Mouse (Mus musculus) hematopoietic stem cell, adult 5-6 weeks (primary cell): ENCODE measurements around the gene Lrrk1. TPM values are rescaled to one million over a fixed set of nuclear protein-coding genes. Genes with fewer than 3 reads are reported as not detected.
A peak's percentile ranks its signal among the peaks of the same experiment; 100 is the strongest.

Source experiments
- ATAC-seq, 2 experiments: fragments of 125-278 bp in 1 of 2; replicated peaks in 1 of 2; 2 replicates each; pipeline ENCODE4 v1.8.0; 2016 to 2017; ENCODE audit warnings: inconsistent platforms in 2 of 2, mild to moderate bottlenecking in 2 of 2, moderate number of reproducible peaks in 2 of 2, low read depth in 1 of 2, moderate TSS enrichment in 1 of 2; ENCODE audit not compliant: low FRiP score in 2 of 2, poor library complexity in 2 of 2, severe bottlenecking in 2 of 2, insufficient read depth in 1 of 2, low TSS enrichment in 1 of 2
- total RNA-seq: library from RNA; stranded (forward); fragments of 172-1452, 232-1000 nt; gene quantifications from 2 replicates; pipeline ENCODE4 v1.2.3, GENCODE M21; 2017

Lrrk1 gene
- total RNA-seq, 1 experiment from 2014 or later, result 13.6 TPM

- no peak for ATAC-seq
Measured at GRCm38 (mm10) chr7:66256441-66256840, 131.7 kb downstream of the Lrrk1 start.

GRCm38 (mm10) chr7:66254993-66255392 is 133.2 kb downstream of the Lrrk1 start:
- no peak for ATAC-seq

GRCm38 (mm10) chr7:66253975-66254651 is 134.0 kb downstream of the Lrrk1 start:
- no peak for ATAC-seq

- peak; percentile 86 to 94 for ATAC-seq
Measured at GRCm38 (mm10) chr7:66250030-66250429, 138.1 kb downstream of the Lrrk1 start.

GRCm38 (mm10) chr7:66249426-66249825 is 138.7 kb downstream of the Lrrk1 start:
- no peak for ATAC-seq

- ATAC-seq, result no peak
Measured at GRCm38 (mm10) chr7:66249020-66249419, 139.1 kb downstream of the Lrrk1 start.

GRCm38 (mm10) chr7:66248270-66248669 is 139.9 kb downstream of the Lrrk1 start:
- ATAC-seq, result no peak

GRCm38 (mm10) chr7:66247274-66248021 is 140.7 kb downstream of the Lrrk1 start:
- no peak for ATAC-seq

- no peak for ATAC-seq
Measured at GRCm38 (mm10) chr7:66246716-66247235, 141.4 kb downstream of the Lrrk1 start.

- ATAC-seq, result no peak
Measured at GRCm38 (mm10) chr7:66245646-66246045, 142.5 kb downstream of the Lrrk1 start.

- no peak for ATAC-seq
Measured at GRCm38 (mm10) chr7:66243766-66244325, 144.3 kb downstream of the Lrrk1 start.

- ATAC-seq, result no peak
Measured at GRCm38 (mm10) chr7:66241855-66242412, 146.2 kb downstream of the Lrrk1 start.

GRCm38 (mm10) chr7:66238157-66238556 is 150.0 kb downstream of the Lrrk1 start:
- ATAC-seq, result peak in 1 of 2 experiments; percentile 95; a peak in 2 of 4 replicates

- no peak for ATAC-seq
Measured at GRCm38 (mm10) chr7:66233947-66234516, 154.1 kb downstream of the Lrrk1 start.

- peak; percentile 60 to 61 for ATAC-seq
Measured at GRCm38 (mm10) chr7:66233141-66233946, 154.8 kb downstream of the Lrrk1 start.

- ATAC-seq, result no peak
Measured at GRCm38 (mm10) chr7:66231861-66232260, 156.3 kb downstream of the Lrrk1 start.
